Mouse (Mus musculus): ENCODE measurements around the gene Fnbp1l.

Fnbp1l gene

DNA sequence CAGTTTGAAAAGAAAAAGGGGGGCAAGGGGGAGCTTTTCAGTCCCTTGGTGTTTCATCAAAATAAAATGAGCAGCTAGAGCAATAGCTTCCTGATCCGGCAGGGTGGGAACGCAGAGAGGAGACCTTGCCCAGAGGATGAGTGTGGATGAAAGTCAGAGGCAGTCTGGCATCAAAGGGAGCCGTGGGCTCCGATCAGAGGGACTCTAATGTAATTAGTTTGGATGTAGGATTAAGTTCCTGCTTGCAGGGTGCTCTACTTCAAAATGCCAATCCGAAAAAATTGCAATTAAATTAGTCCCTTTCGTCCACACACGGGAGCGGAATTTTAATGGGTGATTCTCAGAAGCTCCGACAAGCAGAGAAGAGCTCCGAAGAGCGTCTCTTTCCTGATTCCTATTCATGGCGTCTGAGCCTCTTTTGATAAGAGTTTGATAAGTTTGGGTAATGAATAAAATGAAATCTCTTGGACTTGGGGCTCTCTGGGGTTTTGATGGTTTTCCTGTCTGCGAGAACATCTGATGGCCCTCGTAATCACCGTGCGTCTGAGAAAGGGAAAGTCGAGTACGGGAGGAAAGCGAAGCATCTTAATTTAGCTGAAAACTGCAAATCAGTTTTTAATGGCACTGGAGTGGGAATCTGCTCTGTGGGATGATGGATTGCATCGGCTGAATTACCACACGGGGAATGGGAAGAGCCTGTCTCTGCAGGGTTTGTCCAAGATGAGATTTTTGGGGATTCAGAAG lies 126.5 kb downstream of the Fnbp1l start:
- DNase-seq (ENCODE audit: low read depth) = no peak

DNA sequence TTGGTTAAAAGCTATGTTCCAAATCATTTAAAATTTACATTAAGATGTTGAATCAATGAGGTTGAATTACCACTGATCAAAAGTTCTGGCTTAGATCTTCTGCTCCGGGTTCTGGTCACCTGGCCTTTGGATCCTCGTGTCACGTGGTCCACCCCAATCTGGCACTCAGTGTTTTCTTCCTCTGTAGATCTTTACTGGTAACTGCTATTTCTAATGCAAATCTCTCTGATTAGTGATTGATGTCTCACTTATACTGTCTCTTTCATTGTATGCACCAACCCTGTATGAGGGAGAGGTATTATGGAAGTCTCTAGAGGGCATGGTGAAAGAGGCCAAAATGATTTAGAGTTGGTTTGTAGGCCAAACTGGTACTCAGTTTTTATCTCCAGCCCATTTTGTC lies 127.5 kb downstream of the Fnbp1l start:
- no peak for DNase-seq (ENCODE audit: low read depth)

DNA sequence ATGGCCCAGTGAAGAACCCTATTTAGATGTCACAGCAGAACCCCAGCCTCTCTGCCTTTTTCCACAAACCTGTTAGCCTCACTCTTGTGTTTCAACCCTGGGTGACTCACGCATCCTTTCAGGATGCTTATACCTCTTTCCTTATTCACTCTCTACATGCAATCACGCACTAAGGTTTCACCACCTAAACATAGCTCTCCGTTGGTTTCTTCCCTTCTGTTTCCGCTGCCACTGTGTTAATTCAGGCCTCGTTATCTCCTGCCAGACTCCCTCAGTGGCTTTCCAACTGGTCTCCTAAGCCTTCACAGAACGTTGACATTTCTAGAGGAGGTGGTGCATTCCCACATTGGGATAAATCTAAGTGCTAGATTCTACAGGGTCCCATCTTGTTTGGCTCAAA lies 128.9 kb downstream of the Fnbp1l start:
- DNase-seq (ENCODE audit: low read depth) = no peak
